Mouse (Mus musculus): ENCODE results near the gene Rbm28. TPM values are rescaled to one million over a fixed set of nuclear protein-coding genes. Genes with fewer than 3 reads are reported as not detected.

The Rbm28 gene
- total and polyA plus RNA-seq, 3 experiments: 4.6 to 18.8 (median 18.4) TPM

- TF ChIP-seq EP300 (IDR thresholded peaks at IDR 0.05; ENCODE audit: insufficient read depth, low read depth, low read length) (no peak), CTCF (IDR thresholded peaks at IDR 0.05) (no peak), POLR2A (IDR thresholded peaks at IDR 0.05; ENCODE audit: insufficient read depth, low read depth, low read length) (no peak)
- Histone ChIP-seq H3K4me3 (no peak overlapping the region), H3K79me2 (replicated peaks; ENCODE audit: control insufficient read depth, insufficient read depth, low read length) (no peaks in the 10 kb centered on the region), H3K27me3 (ENCODE audit: control insufficient read depth, insufficient read depth, low read length) (no peaks in the 10 kb centered on the region), H3K27ac (peak overlapping the region; percentile 23), H3K9ac (ENCODE audit: low read depth, low read length) (no peak overlapping the region), H3K36me3 (ENCODE audit: control insufficient read depth, insufficient read depth, low read length) (peaks cover 3% of the 10 kb centered on the region), H3K4me1 (ENCODE audit: control insufficient read depth, insufficient read depth, low read length) (peaks cover 8% of the 10 kb centered on the region)
- 48% methylated on average over 12 of the region's 12 CpGs for WGBS
- peak in 1 of 2 experiments; percentile 15 for DNase-seq
- intact Hi-C loops (cut with DNase I): loop anchor here (2.0 kb wide), 1 partner anchor 197 kb away; no protein-coding TSS in a partner anchor
Measured at GRCm38 (mm10) chr6:29145456-29146307, 19.1 kb downstream of the Rbm28 start.

- H3K27me3 ChIP-seq (ENCODE audit: control insufficient read depth, insufficient read depth, low read length): no peaks in the 10 kb centered on the region
- no peak for DNase-seq
- H3K4me1 ChIP-seq (ENCODE audit: control insufficient read depth, insufficient read depth, low read length): peaks cover 8% of the 10 kb centered on the region
- no peak overlapping the region for H3K4me3 ChIP-seq
- no peaks in the 10 kb centered on the region for H3K79me2 ChIP-seq (replicated peaks; ENCODE audit: control insufficient read depth, insufficient read depth, low read length)
- 80% methylated on average over 3 of the region's 3 CpGs for WGBS
- intact Hi-C loops (cut with DNase I): loop anchor here (2.0 to 5.0 kb wide), 2 partner anchors 123 to 196 kb away; no protein-coding TSS in a partner anchor
- peak overlapping the region; percentile 23 for H3K27ac ChIP-seq
- no peak overlapping the region for H3K9ac ChIP-seq (ENCODE audit: low read depth, low read length)
- peaks cover 3% of the 10 kb centered on the region for H3K36me3 ChIP-seq (ENCODE audit: control insufficient read depth, insufficient read depth, low read length)
- no peak for TF ChIP-seq EP300 (IDR thresholded peaks at IDR 0.05; ENCODE audit: insufficient read depth, low read depth, low read length)
- no peak for TF ChIP-seq POLR2A (IDR thresholded peaks at IDR 0.05; ENCODE audit: insufficient read depth, low read depth, low read length)
- TF ChIP-seq CTCF (IDR thresholded peaks at IDR 0.05): no peak
Measured at GRCm38 (mm10) chr6:29144971-29145370, 19.8 kb downstream of the Rbm28 start.

DNA sequence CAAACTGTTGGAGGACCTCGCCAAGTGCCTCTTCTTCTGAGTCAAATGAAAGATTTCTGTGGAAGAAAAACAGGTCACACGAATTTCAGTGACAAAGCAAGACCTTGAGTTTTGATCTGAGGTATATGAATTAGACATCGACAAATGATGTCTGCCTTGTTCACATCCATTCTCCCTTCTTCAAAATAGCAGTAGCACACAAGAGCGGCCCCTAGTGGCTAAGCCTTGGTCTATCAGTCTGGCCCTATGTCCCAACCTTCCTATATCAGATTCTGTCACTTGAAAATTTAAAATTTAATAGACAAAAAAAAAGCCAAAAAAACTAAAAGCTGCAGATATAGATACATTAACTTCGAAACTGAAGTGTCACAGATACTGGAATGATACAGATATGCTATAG, 21.2 kb downstream of the Rbm28 start:
- Histone ChIP-seq H3K9ac (ENCODE audit: low read depth, low read length) (no peak overlapping the region), H3K27me3 (ENCODE audit: control insufficient read depth, insufficient read depth, low read length) (no peaks in the 10 kb centered on the region), H3K4me1 (ENCODE audit: control insufficient read depth, insufficient read depth, low read length) (peaks cover 8% of the 10 kb centered on the region), H3K4me3 (no peak overlapping the region), H3K79me2 (replicated peaks; ENCODE audit: control insufficient read depth, insufficient read depth, low read length) (no peaks in the 10 kb centered on the region), H3K27ac (no peak overlapping the region), H3K36me3 (ENCODE audit: control insufficient read depth, insufficient read depth, low read length) (peaks cover 3% of the 10 kb centered on the region)
- intact Hi-C loops (cut with DNase I): loop anchor here (1.0 to 5.0 kb wide), 3 partner anchors 51 to 195 kb away; no protein-coding TSS in a partner anchor
- peak; percentile 29 to 69 for DNase-seq
- 0 out of 2 replicates have a peak, but pooled peaks have one; percentile 40 for TF ChIP-seq EP300 (IDR thresholded peaks at IDR 0.05; ENCODE audit: insufficient read depth, low read depth, low read length)
- peak; percentile 97 for TF ChIP-seq CTCF (IDR thresholded peaks at IDR 0.05)
- TF ChIP-seq POLR2A (IDR thresholded peaks at IDR 0.05; ENCODE audit: insufficient read depth, low read depth, low read length): no peak
- 39% methylated on average over 5 of the region's 5 CpGs for WGBS

GRCm38 (mm10) chr6:29137441-29137840, 27.4 kb downstream of the Rbm28 start:
- WGBS: 76% methylated on average over 9 of the region's 9 CpGs
- Histone ChIP-seq H3K36me3 (ENCODE audit: control insufficient read depth, insufficient read depth, low read length) (no peaks in the 10 kb centered on the region; the same call in 1 of the 2 replicates), H3K79me2 (replicated peaks; ENCODE audit: control insufficient read depth, insufficient read depth, low read length) (no peaks in the 10 kb centered on the region), H3K27me3 (ENCODE audit: control insufficient read depth, insufficient read depth, low read length) (no peaks in the 10 kb centered on the region), H3K9ac (ENCODE audit: low read depth, low read length) (no peak overlapping the region), H3K4me1 (ENCODE audit: control insufficient read depth, insufficient read depth, low read length) (peaks cover 4% of the 10 kb centered on the region; the same call in 1 of the 2 replicates), H3K4me3 (no peak overlapping the region), H3K27ac (no peak overlapping the region)
- intact Hi-C loops (cut with DNase I): no loop called here
- no peak for TF ChIP-seq POLR2A (IDR thresholded peaks at IDR 0.05; ENCODE audit: insufficient read depth, low read depth, low read length)
- no peak for DNase-seq

DNA sequence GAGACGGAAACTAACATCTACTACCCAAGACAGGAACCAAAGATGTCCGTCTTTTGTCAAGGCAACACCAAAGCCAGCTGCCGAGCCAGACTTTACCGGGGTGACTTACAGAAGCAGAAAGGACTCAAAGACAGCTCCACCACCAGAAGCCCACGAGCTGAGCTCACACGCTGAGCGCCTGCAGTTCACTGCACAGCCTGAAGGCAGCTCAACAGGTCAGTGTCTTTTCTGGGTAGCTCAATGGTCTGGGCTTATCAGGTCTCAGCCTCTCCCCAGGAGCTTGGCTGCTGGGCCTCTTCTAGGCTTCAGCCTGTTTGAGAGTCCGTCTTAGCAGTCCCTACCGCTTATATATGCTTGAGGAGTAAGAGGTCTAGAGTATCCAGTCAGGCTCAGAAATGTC, 31.7 kb downstream of the Rbm28 start:
- DNase-seq: no peak
- 92% methylated on average over 9 of the region's 9 CpGs for WGBS
- TF ChIP-seq EP300 (IDR thresholded peaks at IDR 0.05; ENCODE audit: insufficient read depth, low read depth, low read length) (no peak), POLR2A (IDR thresholded peaks at IDR 0.05; ENCODE audit: insufficient read depth, low read depth, low read length) (no peak), CTCF (IDR thresholded peaks at IDR 0.05) (no peak)
- H3K79me2 ChIP-seq (replicated peaks; ENCODE audit: control insufficient read depth, insufficient read depth, low read length): no peaks in the 10 kb centered on the region
- H3K27me3 ChIP-seq (ENCODE audit: control insufficient read depth, insufficient read depth, low read length): no peaks in the 10 kb centered on the region
- H3K9ac ChIP-seq (ENCODE audit: low read depth, low read length): no peak overlapping the region
- no peak overlapping the region for H3K27ac ChIP-seq
- peaks cover 2% of the 10 kb centered on the region for H3K36me3 ChIP-seq (ENCODE audit: control insufficient read depth, insufficient read depth, low read length)
- H3K4me1 ChIP-seq (ENCODE audit: control insufficient read depth, insufficient read depth, low read length): peaks cover 4% of the 10 kb centered on the region; the same call in 1 of the 2 replicates
- no peak overlapping the region for H3K4me3 ChIP-seq
- intact Hi-C loops (cut with DNase I): no loop called here

DNA sequence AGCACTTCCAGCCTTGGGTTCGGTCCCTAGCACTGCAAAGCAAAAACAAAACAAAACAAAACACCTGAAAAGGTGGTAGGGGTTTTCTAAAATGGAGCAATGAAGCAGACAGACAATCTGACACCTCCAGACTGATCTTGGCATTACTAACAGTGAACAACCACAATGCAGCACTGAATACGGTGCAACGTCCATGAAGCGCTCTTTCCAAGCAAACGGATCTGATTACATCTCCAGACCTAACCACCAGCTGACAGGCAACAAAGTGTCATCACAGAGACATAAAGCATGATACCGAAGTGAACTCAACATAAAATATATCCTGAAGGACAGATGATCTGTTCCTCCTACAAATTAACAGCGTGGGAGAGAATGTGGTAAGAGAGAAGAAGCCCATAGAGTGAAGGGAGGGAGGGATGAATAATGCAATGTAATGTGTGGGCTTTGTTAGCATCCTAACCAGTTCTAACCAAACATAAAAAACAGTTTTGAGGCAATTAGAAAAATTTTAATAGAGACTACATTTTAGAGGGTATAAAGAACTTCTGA, 37.9 kb downstream of the Rbm28 start:
- 90% methylated on average over 7 of the region's 7 CpGs for WGBS
- TF ChIP-seq POLR2A (IDR thresholded peaks at IDR 0.05; ENCODE audit: insufficient read depth, low read depth, low read length) (no peak), EP300 (IDR thresholded peaks at IDR 0.05; ENCODE audit: insufficient read depth, low read depth, low read length) (no peak), CTCF (IDR thresholded peaks at IDR 0.05) (no peak)
- Histone ChIP-seq H3K36me3 (ENCODE audit: control insufficient read depth, insufficient read depth, low read length) (peaks cover 2% of the 10 kb centered on the region; the same call in 1 of the 2 replicates), H3K9ac (ENCODE audit: low read depth, low read length) (no peak overlapping the region), H3K4me1 (ENCODE audit: control insufficient read depth, insufficient read depth, low read length) (no peaks in the 10 kb centered on the region), H3K27ac (no peak overlapping the region), H3K4me3 (no peak overlapping the region), H3K27me3 (ENCODE audit: control insufficient read depth, insufficient read depth, low read length) (no peaks in the 10 kb centered on the region), H3K79me2 (replicated peaks; ENCODE audit: control insufficient read depth, insufficient read depth, low read length) (no peaks in the 10 kb centered on the region)
- no peak for DNase-seq
- intact Hi-C loops (cut with DNase I): no loop called here

Data from heart, adult 2 months (tissue).